Mouse (Mus musculus) forebrain, embryonic 12.5 days (tissue): ENCODE measurements around the gene Cat. TPM values are rescaled to one million over a fixed set of nuclear protein-coding genes. Genes with fewer than 3 reads are reported as not detected.

Experiments
- ATAC-seq: fragments of 200-750 bp; cut with Nextera tagmentation; 2 replicates; pipeline ENCODE4 v1.8.0; 2017; ENCODE audit warnings: moderate TSS enrichment; ENCODE audit not compliant: low FRiP score
- H3K27ac ChIP-seq: fragments of 300-500 bp; sonication (generic); 2 replicates; pipeline ENCODE4 v1.5.1; 2016; ENCODE audit warnings: mild to moderate bottlenecking
- H3K27me3 ChIP-seq: fragments of 300-500 bp; sonication (generic); 2 replicates; pipeline ENCODE4 v1.6.1; 2016; ENCODE audit warnings: mild to moderate bottlenecking
- H3K36me3 ChIP-seq: fragments of 300-500 bp; sonication (generic); replicated peaks from 2 replicates; pipeline ENCODE4 v1.6.1; 2016; ENCODE audit warnings: mild to moderate bottlenecking
- H3K4me1 ChIP-seq: fragments of 300-500 bp; sonication (generic); 2 replicates; pipeline ENCODE4 v1.6.1; 2016
- H3K4me2 ChIP-seq: fragments of 300-500 bp; sonication (generic); 2 replicates; pipeline ENCODE4 v1.6.1; 2016; ENCODE audit warnings: mild to moderate bottlenecking, moderate library complexity
- H3K4me3 ChIP-seq: fragments of 300-500 bp; sonication (generic); replicated peaks from 2 replicates; pipeline ENCODE4 v1.5.1; 2016; ENCODE audit warnings: mild to moderate bottlenecking
- H3K9ac ChIP-seq: fragments of 300-500 bp; sonication (generic); 2 replicates; pipeline ENCODE4 v1.6.1; 2016; ENCODE audit warnings: mild to moderate bottlenecking
- H3K9me3 ChIP-seq: fragments of 300-500 bp; sonication (generic); 2 replicates; pipeline ENCODE4 v1.6.1; 2016
- WGBS: fragments of 180-500 bp; shearing (Covaris S2); methylation state at CpG from one replicate; pipeline ENCODE4 v1.1.7; 2016; 5-methylcytosine and 5-hydroxymethylcytosine counted together
- polyA plus RNA-seq: library from polyadenylated mRNA; unstranded; fragments of >200 nt; fragmentation: Nextera tagmentation; extraction: Ambion mirVana; gene quantifications from 2 replicates; pipeline ENCODE4 v1.2.1, GENCODE M21; 2016

The Cat gene
- polyA plus RNA-seq, 1 experiment from 2014 or later: 93.8 TPM

GRCm38 (mm10) chr2:103466984-103467588 lies 17.9 kb downstream of the Cat start:
- Histone ChIP-seq H3K4me1 (no peaks in the 10 kb centered on the region), H3K27ac (no peak overlapping the region), H3K4me2 (no peak overlapping the region), H3K36me3 (peaks cover 67% of the 10 kb centered on the region), H3K4me3 (no peak overlapping the region), H3K27me3 (no peaks in the 10 kb centered on the region), H3K9me3 (no peaks in the 10 kb centered on the region), H3K9ac (no peak overlapping the region)
- no peak for ATAC-seq
- WGBS: 90% methylated on average over 10 of the region's 10 CpGs

DNA sequence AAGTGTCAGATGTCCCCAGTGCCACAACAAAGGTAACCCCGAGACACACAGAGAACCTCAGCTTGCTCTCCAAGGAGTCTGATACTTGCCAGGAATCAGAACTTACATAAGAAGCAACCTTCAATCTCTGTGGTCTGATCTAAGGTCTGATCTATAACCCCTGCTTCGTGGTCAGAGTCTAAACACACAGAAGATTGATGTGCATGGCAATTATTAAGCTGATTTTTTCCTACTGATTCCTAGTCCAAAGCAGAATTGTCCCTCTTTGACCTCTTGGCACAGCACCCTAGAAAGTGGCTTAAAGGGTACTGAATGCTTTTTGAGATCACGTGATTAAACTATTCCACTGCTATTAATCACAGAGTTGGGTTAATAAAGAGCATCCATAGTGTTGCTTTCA lies 18.7 kb downstream of the Cat start:
- H3K9ac ChIP-seq: no peak overlapping the region
- H3K4me1 ChIP-seq: no peaks in the 10 kb centered on the region
- H3K27me3 ChIP-seq: no peaks in the 10 kb centered on the region
- H3K4me3 ChIP-seq: no peak overlapping the region
- H3K4me2 ChIP-seq: no peak overlapping the region
- H3K9me3 ChIP-seq: no peaks in the 10 kb centered on the region
- peaks cover 70% of the 10 kb centered on the region for H3K36me3 ChIP-seq
- H3K27ac ChIP-seq: no peak overlapping the region
- WGBS: 92% methylated on average over 3 of the region's 3 CpGs
- no peak for ATAC-seq

- Histone ChIP-seq H3K4me3 (no peak overlapping the region), H3K9me3 (no peaks in the 10 kb centered on the region), H3K27ac (no peak overlapping the region), H3K4me1 (no peaks in the 10 kb centered on the region), H3K36me3 (peaks cover 69% of the 10 kb centered on the region), H3K27me3 (no peaks in the 10 kb centered on the region), H3K9ac (no peak overlapping the region), H3K4me2 (no peak overlapping the region)
- ATAC-seq: no peak
- WGBS: 94% methylated on average over 11 of the region's 11 CpGs
These were observed 19.5 kb downstream of the Cat start for GRCm38 (mm10) chr2:103465429-103465828.

DNA sequence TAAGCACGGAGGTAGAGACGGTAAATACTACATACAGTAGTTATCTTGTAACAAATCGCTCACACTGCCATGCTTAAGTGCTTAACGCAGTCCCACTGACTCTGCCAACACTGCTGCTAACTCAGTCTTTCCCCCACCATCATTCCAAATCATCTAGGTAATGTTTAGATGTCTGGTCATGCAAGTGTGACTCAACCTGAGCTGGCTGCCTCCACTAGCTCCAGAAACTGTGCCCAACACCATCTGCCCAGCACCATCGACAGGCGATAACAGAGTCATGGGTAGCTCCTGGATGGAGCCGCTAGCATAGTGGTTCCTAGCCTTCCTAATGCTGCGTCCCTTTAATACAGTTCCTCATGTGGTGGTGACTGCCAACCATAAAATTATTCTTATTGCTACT lies 20.4 kb downstream of the Cat start:
- no peak overlapping the region for H3K9ac ChIP-seq
- no peaks in the 10 kb centered on the region for H3K4me1 ChIP-seq
- no peak for ATAC-seq
- H3K36me3 ChIP-seq: peaks cover 70% of the 10 kb centered on the region
- 95% methylated on average over 8 of the region's 8 CpGs for WGBS
- no peaks in the 10 kb centered on the region for H3K27me3 ChIP-seq
- H3K27ac ChIP-seq: no peak overlapping the region
- H3K4me3 ChIP-seq: no peak overlapping the region
- no peaks in the 10 kb centered on the region for H3K9me3 ChIP-seq
- H3K4me2 ChIP-seq: no peak overlapping the region

- Histone ChIP-seq H3K4me3 (no peak overlapping the region), H3K9me3 (no peaks in the 10 kb centered on the region), H3K36me3 (peaks cover 79% of the 10 kb centered on the region), H3K9ac (no peak overlapping the region), H3K27ac (no peak overlapping the region), H3K4me2 (no peak overlapping the region), H3K27me3 (no peaks in the 10 kb centered on the region), H3K4me1 (no peaks in the 10 kb centered on the region)
- 89% methylated on average over 5 of the region's 5 CpGs for WGBS
- no peak for ATAC-seq
These were observed 22.2 kb downstream of the Cat start for GRCm38 (mm10) chr2:103462746-103463145.

DNA sequence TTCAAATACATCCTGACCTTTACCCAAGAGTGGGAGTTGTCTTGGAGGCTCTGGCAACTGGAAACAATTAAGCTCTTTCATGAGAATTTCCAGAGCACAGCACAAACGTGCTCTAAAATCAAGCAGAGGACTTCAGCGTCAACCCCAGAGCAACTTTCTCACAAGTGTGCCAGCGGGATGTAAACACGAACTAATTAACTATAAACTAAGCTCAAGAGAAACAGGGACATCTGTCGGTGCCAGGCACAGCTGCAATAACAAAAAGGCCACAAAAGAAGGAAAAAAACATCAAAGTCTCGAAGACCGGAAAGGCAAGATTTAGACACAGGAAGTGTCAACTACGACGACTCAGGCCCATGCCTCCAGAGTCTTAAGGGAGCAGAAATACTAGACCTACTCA lies 23.2 kb downstream of the Cat start:
- no peaks in the 10 kb centered on the region for H3K27me3 ChIP-seq
- ATAC-seq: no peak
- 35% methylated on average over 9 of the region's 9 CpGs for WGBS
- no peaks in the 10 kb centered on the region for H3K4me1 ChIP-seq
- no peak overlapping the region for H3K9ac ChIP-seq
- no peak overlapping the region for H3K4me3 ChIP-seq
- H3K27ac ChIP-seq: 0 out of 2 replicates have a peak overlapping the region, but pooled peaks have one; percentile 27
- H3K36me3 ChIP-seq: peaks cover 74% of the 10 kb centered on the region
- H3K9me3 ChIP-seq: no peaks in the 10 kb centered on the region
- no peak overlapping the region for H3K4me2 ChIP-seq

- Histone ChIP-seq H3K9ac (no peak overlapping the region), H3K4me1 (no peaks in the 10 kb centered on the region), H3K4me3 (no peak overlapping the region), H3K27ac (0 out of 2 replicates have a peak overlapping the region, but pooled peaks have one; percentile 27), H3K27me3 (no peaks in the 10 kb centered on the region), H3K36me3 (peaks cover 74% of the 10 kb centered on the region), H3K9me3 (no peaks in the 10 kb centered on the region), H3K4me2 (no peak overlapping the region)
- no peak for ATAC-seq
- 84% methylated on average over 8 of the region's 8 CpGs for WGBS
These were observed 23.8 kb downstream of the Cat start for GRCm38 (mm10) chr2:103461210-103461609.

DNA sequence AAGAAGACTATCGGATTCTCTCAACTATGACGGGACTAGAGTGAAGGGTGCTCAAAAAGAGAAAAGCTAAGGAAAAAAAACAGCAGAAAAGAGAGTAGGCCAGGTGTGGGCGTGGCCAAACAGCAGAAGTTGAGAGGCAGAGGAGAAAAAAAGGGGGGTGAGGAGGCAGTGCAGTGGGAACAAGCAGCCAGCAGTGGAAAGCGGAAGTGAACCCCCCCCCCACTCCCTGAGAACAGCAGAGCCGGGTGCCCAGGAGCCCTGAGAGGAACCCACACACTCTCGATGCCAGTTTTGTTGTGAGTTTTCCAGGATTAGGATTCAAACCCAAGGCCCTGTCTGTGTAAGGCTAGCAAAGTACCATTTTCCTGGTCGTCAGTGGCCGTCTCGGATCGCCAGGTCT lies 25.9 kb downstream of the Cat start:
- peaks cover 77% of the 10 kb centered on the region for H3K36me3 ChIP-seq
- no peak overlapping the region for H3K4me3 ChIP-seq
- H3K4me1 ChIP-seq: no peaks in the 10 kb centered on the region
- no peaks in the 10 kb centered on the region for H3K27me3 ChIP-seq
- H3K4me2 ChIP-seq: no peak overlapping the region
- no peaks in the 10 kb centered on the region for H3K9me3 ChIP-seq
- ATAC-seq: no peak
- no peak overlapping the region for H3K27ac ChIP-seq
- 94% methylated on average over 10 of the region's 10 CpGs for WGBS
- no peak overlapping the region for H3K9ac ChIP-seq

DNA sequence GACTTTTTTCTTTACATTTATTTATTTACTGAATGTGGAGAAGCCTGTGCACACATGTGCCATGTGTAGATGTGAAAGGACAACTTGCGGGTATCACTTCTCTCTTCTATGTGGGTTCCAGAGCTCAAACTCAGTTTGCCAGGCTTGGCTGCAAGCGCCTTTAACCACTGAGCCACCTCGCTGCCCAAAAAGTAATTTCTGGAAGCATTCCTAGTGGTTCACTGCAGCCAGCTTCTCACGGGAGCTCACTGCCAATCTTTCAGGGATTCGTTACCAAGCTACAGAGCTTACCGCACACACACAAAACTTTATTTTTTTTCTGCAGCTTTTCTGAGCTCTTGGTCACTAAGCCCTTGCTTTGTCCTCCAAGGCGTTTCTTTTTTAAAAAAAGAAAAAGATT lies 27.3 kb downstream of the Cat start:
- H3K4me1 ChIP-seq: no peaks in the 10 kb centered on the region
- no peak overlapping the region for H3K27ac ChIP-seq
- 90% methylated on average over 7 of the region's 7 CpGs for WGBS
- no peak overlapping the region for H3K9ac ChIP-seq
- ATAC-seq: no peak
- H3K36me3 ChIP-seq: peaks cover 84% of the 10 kb centered on the region
- H3K4me2 ChIP-seq: no peak overlapping the region
- H3K27me3 ChIP-seq: no peaks in the 10 kb centered on the region
- H3K9me3 ChIP-seq: no peaks in the 10 kb centered on the region
- no peak overlapping the region for H3K4me3 ChIP-seq

GRCm38 (mm10) chr2:103457048-103457447 lies 27.9 kb downstream of the Cat start:
- H3K27ac ChIP-seq: no peak overlapping the region
- H3K4me1 ChIP-seq: no peaks in the 10 kb centered on the region
- H3K27me3 ChIP-seq: no peaks in the 10 kb centered on the region
- no peak overlapping the region for H3K4me2 ChIP-seq
- H3K36me3 ChIP-seq: peaks cover 80% of the 10 kb centered on the region
- WGBS: 90% methylated on average over 5 of the region's 5 CpGs
- no peak overlapping the region for H3K9ac ChIP-seq
- ATAC-seq: no peak
- H3K9me3 ChIP-seq: no peaks in the 10 kb centered on the region
- no peak overlapping the region for H3K4me3 ChIP-seq

- WGBS: 26% methylated on average over 10 of the region's 10 CpGs
- H3K36me3 ChIP-seq: peaks cover 76% of the 10 kb centered on the region
- ATAC-seq: peak; percentile 83
These were observed 28.3 kb downstream of the Cat start for GRCm38 (mm10) chr2:103456646-103457045.

DNA sequence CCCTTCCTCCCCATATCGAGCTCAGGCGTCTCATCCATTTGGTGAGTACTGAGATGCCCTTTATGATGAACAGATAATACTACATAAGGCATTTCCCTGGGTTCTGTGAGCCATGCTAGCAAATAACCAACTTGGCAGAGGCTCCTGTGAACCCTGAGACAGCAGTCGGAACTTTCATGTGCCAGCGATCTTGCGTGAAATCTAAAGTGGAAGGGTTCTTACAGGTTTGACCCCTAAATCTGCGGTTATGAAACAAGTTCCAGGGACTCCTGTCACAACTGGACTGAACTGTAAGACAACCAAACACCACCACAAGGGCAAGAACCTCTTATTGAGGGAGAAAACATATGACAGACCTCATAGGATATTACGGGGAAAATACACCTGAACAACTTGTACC lies 29.2 kb downstream of the Cat start:
- WGBS: 95% methylated on average over 7 of the region's 7 CpGs
- Histone ChIP-seq H3K4me2 (no peak overlapping the region), H3K4me1 (no peaks in the 10 kb centered on the region), H3K9ac (no peak overlapping the region), H3K36me3 (peaks cover 70% of the 10 kb centered on the region), H3K9me3 (no peaks in the 10 kb centered on the region), H3K27ac (no peak overlapping the region), H3K27me3 (no peaks in the 10 kb centered on the region), H3K4me3 (no peak overlapping the region)
- ATAC-seq: no peak

More at GRCm38 (mm10) chr2:103456646-103457045, 28.3 kb downstream of the Cat start:
- no peak overlapping the region for H3K9ac ChIP-seq
- no peak overlapping the region for H3K4me2 ChIP-seq
- no peaks in the 10 kb centered on the region for H3K9me3 ChIP-seq
- no peaks in the 10 kb centered on the region for H3K27me3 ChIP-seq
- no peak overlapping the region for H3K27ac ChIP-seq
- no peak overlapping the region for H3K4me3 ChIP-seq
- no peaks in the 10 kb centered on the region for H3K4me1 ChIP-seq

- H3K4me1 ChIP-seq: no peaks in the 10 kb centered on the region
- WGBS: 94% methylated on average over 5 of the region's 5 CpGs
- H3K9ac ChIP-seq: no peak overlapping the region
- peaks cover 42% of the 10 kb centered on the region for H3K36me3 ChIP-seq
- no peaks in the 10 kb centered on the region for H3K27me3 ChIP-seq
- no peak overlapping the region for H3K4me3 ChIP-seq
- no peak overlapping the region for H3K4me2 ChIP-seq
- H3K9me3 ChIP-seq: no peaks in the 10 kb centered on the region
- ATAC-seq: no peak
- H3K27ac ChIP-seq: no peak overlapping the region
These were observed 32.4 kb downstream of the Cat start for GRCm38 (mm10) chr2:103452550-103452949.
